Mouse (Mus musculus) central nervous system, embryonic 14 days (tissue): ENCODE data around the gene Sprr2e. TPM values are rescaled to one million over a fixed set of nuclear protein-coding genes. Genes with fewer than 3 reads are reported as not detected.

Experiments
- polyA plus RNA-seq: library from polyadenylated mRNA; depleted of rRNA; stranded (reverse); fragments of >200 nt; gene quantifications from 2 replicates; pipeline ENCODE4 v1.2.3, GENCODE M21; 2012; rRNA removed

Gene Sprr2e
- polyA plus RNA-seq, result not detected in 2 replicates

DNA sequence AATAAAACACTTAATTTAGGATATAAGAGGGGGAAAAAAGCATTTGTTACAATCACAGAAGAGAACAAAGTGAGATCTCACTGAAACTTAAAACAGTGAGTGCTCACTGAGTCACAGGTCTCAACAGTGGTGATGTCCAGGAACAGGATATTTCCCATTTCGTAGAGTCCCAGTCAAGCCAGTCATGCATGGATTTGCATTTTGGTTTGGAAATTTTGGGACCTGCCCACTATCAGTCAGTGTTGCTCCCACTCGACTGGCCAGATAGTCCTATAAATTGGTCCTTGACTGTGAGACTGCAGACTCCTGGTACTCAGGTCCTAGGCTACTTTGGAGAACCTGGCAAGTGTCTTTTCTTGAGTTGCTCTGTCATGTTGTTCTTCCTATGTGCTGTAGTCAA, at the start of gene Sprr2e:
Gene Sprr2e, plus strand, starts transcription at position 301 of the 400 bp plus-strand sequence.

GRCm38 (mm10) chr3:92316320-92316719, 35.6 kb upstream of the Sprr2e start, which contains the start of gene Sprr2b:
Sprr2b (plus strand) TSS chr3:92316620.

GRCm38 (mm10) chr3:92338840-92339239, 13.1 kb upstream of the Sprr2e start, which contains the start of gene Sprr2d:
Sprr2d (plus strand) TSS chr3:92339140.

DNA sequence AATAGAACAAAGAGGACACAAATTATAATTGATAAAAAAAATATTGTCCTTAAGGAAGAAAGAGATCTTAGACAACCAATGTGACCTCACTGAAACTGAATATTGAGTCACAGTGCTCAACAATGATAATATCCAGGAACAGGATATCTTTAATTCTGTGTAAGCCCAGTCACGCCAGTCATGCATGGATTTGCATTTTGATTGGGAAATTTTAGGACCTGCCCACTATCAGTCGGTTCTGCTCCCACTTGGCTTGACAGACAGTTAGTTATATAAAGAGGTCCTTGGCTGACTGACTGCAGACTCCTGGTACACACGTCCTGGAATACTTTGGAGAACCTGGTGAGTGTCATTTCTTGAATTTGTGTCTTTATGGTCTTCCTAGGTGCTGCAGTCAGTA, 12.9 kb downstream of the Sprr2e start, which contains the start of gene Sprr2f:
Gene Sprr2f, plus strand, starts transcription at position 301 of the 400 bp plus-strand sequence.

DNA sequence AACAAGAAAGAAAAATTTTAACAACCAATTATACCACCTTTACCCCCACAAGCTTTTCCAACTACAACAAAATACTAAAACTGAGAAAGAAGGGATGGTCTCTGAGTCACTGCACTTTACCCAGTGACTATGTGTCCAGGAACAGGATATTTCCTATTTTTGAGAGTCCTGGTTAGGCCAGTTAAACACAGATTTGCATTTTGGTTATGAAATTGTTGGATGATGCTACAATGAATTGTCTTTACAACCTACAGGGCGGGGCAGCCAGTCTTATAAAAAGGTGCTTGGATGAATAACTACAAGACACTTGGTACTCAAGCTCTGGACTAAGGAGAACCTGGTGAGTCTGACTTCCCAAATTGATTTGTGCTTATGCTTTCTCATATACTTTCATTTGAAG, 33.4 kb downstream of the Sprr2e start, which contains the start of gene Sprr2h:
Gene Sprr2h, plus strand, starts transcription at position 301 of the 400 bp plus-strand sequence.

Other genes starting within 250 kb of the Sprr2e start
- not detected in 2 replicates for gene Prr9, start 228.2 kb upstream of the Sprr2e start, polyA plus RNA-seq
- gene Lelp1, start 209.4 kb upstream of the Sprr2e start, polyA plus RNA-seq, result not detected in 2 replicates
- 0.08 TPM in 1 of 2 replicates, not detected in the other for gene Sprr2a1, start 136.3 kb upstream of the Sprr2e start, polyA plus RNA-seq
- 0.95 and 5.4 TPM in 2 replicates for gene Sprr2a2, start 136.2 kb upstream of the Sprr2e start, polyA plus RNA-seq
- gene Sprr2a3, start 66.7 kb upstream of the Sprr2e start, polyA plus RNA-seq, result 0.02 and 0.31 TPM in 2 replicates
- gene Sprr2b, start 35.5 kb upstream of the Sprr2e start, polyA plus RNA-seq, result not detected in 2 replicates
- gene Sprr2d, start 13.0 kb upstream of the Sprr2e start, polyA plus RNA-seq, result not detected in 2 replicates
- gene Sprr2f, start 13.0 kb downstream of the Sprr2e start, polyA plus RNA-seq, result not detected in 2 replicates
- gene Sprr2h, start 33.5 kb downstream of the Sprr2e start, polyA plus RNA-seq, result not detected in 2 replicates
- gene Sprr2i, start 55.8 kb downstream of the Sprr2e start, polyA plus RNA-seq, result not detected in 2 replicates
- gene Sprr2j-ps, start 65.9 kb downstream of the Sprr2e start, polyA plus RNA-seq, result not detected in 2 replicates
- gene Gm9774, start 77.3 kb downstream of the Sprr2e start, polyA plus RNA-seq, result 4.8 and 5.0 TPM in 2 replicates
- not detected in 2 replicates for gene Sprr2k, start 80.4 kb downstream of the Sprr2e start, polyA plus RNA-seq
- gene Sprr1b, start 86.6 kb downstream of the Sprr2e start, polyA plus RNA-seq, result not detected in 2 replicates
- gene Sprr3, start 106.6 kb downstream of the Sprr2e start, polyA plus RNA-seq, result not detected in 2 replicates
- gene Sprr1a, start 133.8 kb downstream of the Sprr2e start, polyA plus RNA-seq, result 0.40 TPM in 1 of 2 replicates, not detected in the other
- gene Sprr4, start 148.3 kb downstream of the Sprr2e start, polyA plus RNA-seq, result not detected in 2 replicates
- gene 2310046K23Rik, start 182.4 kb downstream of the Sprr2e start, polyA plus RNA-seq, result not detected in 2 replicates
- gene Ivl, start 221.6 kb downstream of the Sprr2e start, polyA plus RNA-seq, result 0.05 TPM in 1 of 2 replicates, not detected in the other
- gene Smcp, start 236.9 kb downstream of the Sprr2e start, polyA plus RNA-seq, result not detected in 2 replicates